Mouse (Mus musculus) gonadal fat pad, adult 2 months (tissue): ENCODE measurements around the gene Dnajc11. TPM values are rescaled to one million over a fixed set of nuclear protein-coding genes. Genes with fewer than 3 reads are reported as not detected.

Experiments
- DNase-seq: peaks from one replicate; pipeline ENCODE4 v3.0.0-alpha.2; 2012; ENCODE audit warnings: low read depth
- polyA plus RNA-seq: library from polyadenylated mRNA; depleted of rRNA; stranded (reverse); fragments of >200 nt; gene quantifications from 2 replicates; pipeline ENCODE4 v1.2.3, GENCODE M21; 2012

Dnajc11 gene
- polyA plus RNA-seq, 1 experiment = 66.7 TPM

- no peak for DNase-seq
Measured at GRCm38 (mm10) chr4:152009076-152010051, 75.9 kb downstream of the Dnajc11 start.

- no peak for DNase-seq
Measured at GRCm38 (mm10) chr4:152010091-152010706, 76.7 kb downstream of the Dnajc11 start.

- no peak for DNase-seq
Measured at GRCm38 (mm10) chr4:152010707-152011134, 77.2 kb downstream of the Dnajc11 start.

GRCm38 (mm10) chr4:152011171-152011760 lies 77.8 kb downstream of the Dnajc11 start:
- no peak for DNase-seq

- DNase-seq = no peak
Measured at GRCm38 (mm10) chr4:152012109-152012508, 78.6 kb downstream of the Dnajc11 start.

- DNase-seq = no peak
Measured at GRCm38 (mm10) chr4:152013036-152013813, 79.7 kb downstream of the Dnajc11 start.

- DNase-seq = no peak
Measured at GRCm38 (mm10) chr4:152019073-152019472, 85.6 kb downstream of the Dnajc11 start.

GRCm38 (mm10) chr4:152020024-152020423 lies 86.5 kb downstream of the Dnajc11 start:
- no peak for DNase-seq

- no peak for DNase-seq
Measured at GRCm38 (mm10) chr4:152021568-152022097, 88.1 kb downstream of the Dnajc11 start.

- DNase-seq = no peak
Measured at GRCm38 (mm10) chr4:152022506-152022905, 89.0 kb downstream of the Dnajc11 start.

- no peak for DNase-seq
Measured at GRCm38 (mm10) chr4:152024525-152024924, 91.0 kb downstream of the Dnajc11 start.

GRCm38 (mm10) chr4:152026751-152027508 lies 93.4 kb downstream of the Dnajc11 start:
- no peak for DNase-seq

GRCm38 (mm10) chr4:152027524-152027923 lies 94.0 kb downstream of the Dnajc11 start, which contains the start of gene Zbtb48:
Gene Zbtb48 (minus strand): TSS chr4:152027671.
- DNase-seq = no peak

GRCm38 (mm10) chr4:152028456-152028855 lies 95.0 kb downstream of the Dnajc11 start:
- DNase-seq = no peak

GRCm38 (mm10) chr4:152029087-152029486 lies 95.6 kb downstream of the Dnajc11 start:
- DNase-seq = no peak

- no peak for DNase-seq
Measured at GRCm38 (mm10) chr4:152029997-152030396, 96.5 kb downstream of the Dnajc11 start.
